Mouse (Mus musculus) splenic B cell, adult 2 months (primary cell): ENCODE measurements around the gene Gm14085.
"Not testable (repeated sequence)": the region's sequence is repeated elsewhere in the genome, so short reads cannot be mapped to it uniquely, and the experiment has no call there.

ENCODE experiments used
- DNase-seq: peaks from one replicate; pipeline ENCODE4 v3.0.0-alpha.2; 2011; ENCODE audit warnings: low read depth, low spot score
- H3K27me3 ChIP-seq: 2 replicates; pipeline ENCODE4 v1.6.1; 2012; ENCODE audit warnings: mild to moderate bottlenecking, low read length, moderate library complexity, mixed read lengths; ENCODE audit not compliant: control insufficient read depth, poor library complexity, insufficient read depth, severe bottlenecking
- H3K36me3 ChIP-seq: 2 replicates; pipeline ENCODE4 v1.6.1; 2012; ENCODE audit warnings: mild to moderate bottlenecking, low read length, moderate library complexity, mixed read lengths; ENCODE audit not compliant: control insufficient read depth, poor library complexity, insufficient read depth, severe bottlenecking

Gene Gm14085

GRCm38 (mm10) chr2:122484641-122485040 lies at the start of gene Gm14085:
TSS of gene Gm14085 (plus strand) at chr2:122484941.
- Histone ChIP-seq H3K36me3 (no peaks in the 10 kb centered on the region), H3K27me3 (no peaks in the 10 kb centered on the region)
- DNase-seq: no peak

GRCm38 (mm10) chr2:122438706-122439482 lies 45.8 kb upstream of the Gm14085 start:
- H3K27me3 ChIP-seq, DNase-seq, H3K36me3 ChIP-seq: not testable (repeated sequence)

GRCm38 (mm10) chr2:122440521-122440920 lies 44.2 kb upstream of the Gm14085 start:
- H3K27me3 ChIP-seq, DNase-seq, H3K36me3 ChIP-seq: not testable (repeated sequence)

- Histone ChIP-seq H3K36me3 (no peaks in the 10 kb centered on the region), H3K27me3 (no peaks in the 10 kb centered on the region)
- DNase-seq: peak; percentile 20
Measured at GRCm38 (mm10) chr2:122441000-122441933, 43.5 kb upstream of the Gm14085 start.

- DNase-seq: no peak
- Histone ChIP-seq H3K36me3 (peaks cover 29% of the 10 kb centered on the region), H3K27me3 (no peaks in the 10 kb centered on the region)
Measured at GRCm38 (mm10) chr2:122450351-122450750, 34.4 kb upstream of the Gm14085 start.

GRCm38 (mm10) chr2:122452426-122452825 lies 32.3 kb upstream of the Gm14085 start:
- Histone ChIP-seq H3K27me3 (no peaks in the 10 kb centered on the region), H3K36me3 (peaks cover 34% of the 10 kb centered on the region)
- DNase-seq: no peak

GRCm38 (mm10) chr2:122466901-122467300 lies 17.8 kb upstream of the Gm14085 start:
- no peak for DNase-seq
- Histone ChIP-seq H3K36me3 (no peaks in the 10 kb centered on the region), H3K27me3 (no peaks in the 10 kb centered on the region)

- H3K27me3 ChIP-seq: no peaks in the 10 kb centered on the region
- DNase-seq: peak; percentile 95
- H3K36me3 ChIP-seq: no peaks in the 10 kb centered on the region
Measured at GRCm38 (mm10) chr2:122467351-122468013, 17.3 kb upstream of the Gm14085 start.

- no peaks in the 10 kb centered on the region for H3K36me3 ChIP-seq
- H3K27me3 ChIP-seq: no peaks in the 10 kb centered on the region
- DNase-seq: no peak
Measured at GRCm38 (mm10) chr2:122469221-122469620, 15.5 kb upstream of the Gm14085 start.

GRCm38 (mm10) chr2:122476585-122476984 lies 8.2 kb upstream of the Gm14085 start:
- no peak for DNase-seq
- no peaks in the 10 kb centered on the region for H3K27me3 ChIP-seq
- H3K36me3 ChIP-seq: no peaks in the 10 kb centered on the region

GRCm38 (mm10) chr2:122483787-122484186 lies 954 bp upstream of the Gm14085 start:
- H3K36me3 ChIP-seq, DNase-seq, H3K27me3 ChIP-seq: not testable (repeated sequence)

- DNase-seq, H3K36me3 ChIP-seq, H3K27me3 ChIP-seq: not testable (repeated sequence)
Measured at GRCm38 (mm10) chr2:122485654-122486053, 913 bp downstream of the Gm14085 start.

- not testable (repeated sequence) for H3K36me3 ChIP-seq, DNase-seq, H3K27me3 ChIP-seq
Measured at GRCm38 (mm10) chr2:122486122-122486521, 1.4 kb downstream of the Gm14085 start.

- no peaks in the 10 kb centered on the region for H3K36me3 ChIP-seq
- no peak for DNase-seq
- H3K27me3 ChIP-seq: no peaks in the 10 kb centered on the region
Measured at GRCm38 (mm10) chr2:122486674-122487073, 1.9 kb downstream of the Gm14085 start.

GRCm38 (mm10) chr2:122529696-122530095 lies 45.0 kb downstream of the Gm14085 start:
- peak; percentile 2 for DNase-seq
- not testable (repeated sequence) for H3K27me3 ChIP-seq, H3K36me3 ChIP-seq
